Mouse (Mus musculus) right cerebral cortex, postnatal 10 days (tissue): ENCODE results near the gene Herc1.

ENCODE experiments used
- DNase-seq, 2 experiments: peaks; one replicate each; pipeline ENCODE4 v3.0.0; 2021; ENCODE audit warnings: low spot score in 2 of 2

Herc1 gene

DNA sequence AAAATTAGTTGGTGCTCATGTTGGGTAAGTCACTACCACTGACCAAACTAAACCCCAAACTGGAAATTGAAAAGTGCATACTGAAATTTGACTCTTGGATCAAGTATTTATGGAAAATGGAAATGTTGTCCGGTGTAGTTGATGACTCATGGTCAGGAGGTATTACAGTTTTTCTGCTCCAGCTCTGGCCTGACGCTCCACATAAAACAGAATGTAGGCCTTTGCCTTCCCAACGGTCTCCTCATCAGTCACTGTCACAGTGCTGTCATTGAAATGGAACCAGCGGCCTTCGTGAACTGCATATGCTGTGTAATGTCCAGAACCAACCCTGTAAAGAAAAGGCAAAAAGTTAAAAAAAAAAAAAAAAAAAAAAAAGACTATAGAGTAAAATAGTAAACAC is 168.0 kb downstream of the Herc1 start:
- no peak for DNase-seq

DNA sequence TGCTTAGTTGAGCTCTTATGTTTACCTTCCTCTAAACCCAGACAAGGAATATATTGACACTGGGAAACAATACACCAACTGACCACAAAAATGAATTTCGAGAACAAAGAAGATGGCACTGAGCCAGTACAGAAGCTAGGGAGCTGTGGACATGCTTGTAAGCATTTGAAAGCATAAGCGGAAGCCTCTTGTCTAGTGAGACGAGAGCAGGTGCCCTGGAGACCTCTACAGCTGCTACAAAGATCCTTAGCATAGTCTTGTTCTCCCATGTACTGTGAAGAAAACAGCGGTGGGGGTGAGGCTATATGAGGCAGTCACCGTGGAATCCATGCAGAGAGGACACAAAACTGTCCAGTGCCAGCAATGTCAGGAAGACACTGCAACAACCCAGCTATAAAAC is 168.7 kb downstream of the Herc1 start:
- DNase-seq: no peak

DNA sequence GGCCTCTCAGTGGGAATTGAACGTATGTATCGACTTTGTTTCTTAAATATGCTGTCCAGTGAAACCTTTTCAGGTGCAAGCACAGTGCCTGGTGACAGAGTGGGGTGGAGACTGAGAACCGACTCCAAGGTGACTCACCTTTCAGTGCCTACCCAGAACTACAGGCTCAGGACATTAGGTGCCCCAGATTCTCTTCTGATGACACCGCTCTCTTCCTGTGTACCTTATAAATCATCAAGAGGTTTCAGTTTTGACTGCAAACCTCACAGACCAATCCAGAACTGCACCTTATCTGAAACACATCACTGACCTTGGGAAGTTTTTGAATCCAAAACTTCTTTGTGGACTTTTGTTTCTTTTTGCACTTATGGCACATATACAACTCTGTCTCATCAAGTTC is 170.0 kb downstream of the Herc1 start:
- DNase-seq: no peak

DNA sequence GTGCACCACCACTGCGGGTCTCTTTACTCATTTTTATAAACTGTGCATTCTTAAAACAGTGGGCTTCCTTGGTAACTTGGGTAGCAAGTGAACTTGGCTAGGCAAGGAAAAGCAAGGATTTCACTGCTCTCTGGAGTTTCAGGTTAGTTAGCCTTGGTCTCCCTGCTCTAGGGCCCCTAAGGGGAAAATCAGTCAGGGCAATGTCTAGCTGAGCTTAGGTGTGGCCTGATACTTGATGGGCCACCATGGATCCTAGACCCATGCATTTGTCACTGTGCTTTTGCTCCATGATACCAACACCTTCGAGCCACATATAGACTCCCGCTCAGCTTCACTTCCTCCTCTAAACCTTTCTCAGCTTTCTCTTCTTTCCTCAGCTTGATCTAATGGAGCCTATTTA is 171.3 kb downstream of the Herc1 start:
- DNase-seq: no peak

- no peak for DNase-seq
Observed at GRCm38 (mm10) chr9:66542785-66543184, 192.5 kb downstream of the Herc1 start.
